Mouse (Mus musculus): ENCODE measurements at regions not wholly inside any gene's neighbourhood (a gene's known extent, or its start where the extent isn't known, plus 50 kb on each side); places are given as distances from the start of the nearest gene placed in this dataset.

- in situ Hi-C loops (cut with MboI, MseI): no loop called here
These were observed 169.1 kb upstream of the Samsn1 start for GRCm38 (mm10) chr16:76191135-76191534.

- in situ Hi-C loops (cut with MboI, MseI): no loop called here
These were observed 161.5 kb upstream of the Samsn1 start for GRCm38 (mm10) chr16:76183556-76183955.

DNA sequence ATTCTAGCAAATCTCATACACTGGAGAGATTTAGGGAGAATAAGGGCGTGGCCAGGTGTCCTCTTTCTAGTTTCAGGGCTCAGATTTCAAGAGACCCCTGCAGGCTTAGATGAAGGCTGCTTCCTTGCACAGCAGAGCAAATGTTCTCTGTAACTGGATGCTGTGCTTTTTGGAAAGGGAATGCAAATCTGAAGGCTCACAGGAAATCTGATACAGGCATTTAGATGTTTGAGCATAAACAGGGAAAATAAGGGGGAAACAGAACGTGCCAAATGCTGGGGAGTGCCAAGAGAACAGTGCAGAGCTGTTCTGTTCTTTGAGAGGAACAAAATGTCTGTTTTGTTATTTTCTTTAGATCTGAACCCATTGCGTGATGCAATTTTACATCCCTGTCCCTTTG, 161.0 kb upstream of the Samsn1 start:
- in situ Hi-C loops (cut with MboI, MseI): no loop called here

- in situ Hi-C loops (cut with MboI, MseI): no loop called here
These were observed 159.5 kb upstream of the Samsn1 start for GRCm38 (mm10) chr16:76181596-76181995.

GRCm38 (mm10) chr16:76167651-76168050, 145.6 kb upstream of the Samsn1 start:
- in situ Hi-C loops (cut with MboI, MseI): loop anchor here (10.0 kb wide), 1 partner anchor 737 kb away; no protein-coding TSS in a partner anchor

DNA sequence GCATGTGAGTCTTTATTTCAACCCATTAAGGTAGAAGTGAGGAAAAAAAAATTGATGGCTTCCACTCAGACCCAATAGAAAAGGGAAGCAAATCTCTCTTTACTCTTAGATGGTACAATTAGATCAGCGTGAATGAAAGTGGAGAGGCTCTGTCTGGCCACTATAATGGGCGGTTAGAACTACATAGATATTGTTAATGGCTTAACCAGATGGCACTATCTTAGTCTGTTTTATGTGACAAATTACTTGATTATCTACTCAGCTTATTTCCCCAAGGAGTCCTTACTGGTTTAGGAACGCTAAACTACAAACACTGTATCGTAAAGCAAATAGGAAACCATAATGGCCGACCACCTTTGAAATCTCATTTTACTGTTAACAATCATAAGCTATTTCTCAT, 138.8 kb upstream of the Samsn1 start:
- in situ Hi-C loops (cut with MboI, MseI): loop anchor here (10.0 kb wide), 1 partner anchor 744 kb away; no protein-coding TSS in a partner anchor

DNA sequence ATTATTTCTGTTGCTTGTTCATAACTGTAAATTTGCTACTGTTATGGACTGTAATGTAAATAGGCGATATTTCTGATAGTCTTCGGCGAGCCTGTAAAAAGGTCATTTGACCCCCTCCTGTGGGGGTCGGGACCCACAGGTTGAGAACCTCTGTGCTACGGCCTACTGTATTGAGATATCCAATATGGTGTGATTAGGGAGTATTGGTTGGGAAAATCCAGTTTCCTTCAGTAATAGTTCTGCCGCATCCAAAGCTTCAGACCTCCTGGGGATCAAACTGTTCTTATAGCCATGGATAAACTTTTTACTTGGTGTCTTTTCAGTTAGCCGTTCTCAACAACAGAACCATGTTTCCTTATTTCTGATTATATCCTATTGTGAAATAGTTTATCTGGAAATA, 136.5 kb upstream of the Samsn1 start:
- in situ Hi-C loops (cut with MboI, MseI): no loop called here

- in situ Hi-C loops (cut with MboI, MseI): no loop called here
These were observed 131.9 kb upstream of the Samsn1 start for GRCm38 (mm10) chr16:76153766-76154525.

DNA sequence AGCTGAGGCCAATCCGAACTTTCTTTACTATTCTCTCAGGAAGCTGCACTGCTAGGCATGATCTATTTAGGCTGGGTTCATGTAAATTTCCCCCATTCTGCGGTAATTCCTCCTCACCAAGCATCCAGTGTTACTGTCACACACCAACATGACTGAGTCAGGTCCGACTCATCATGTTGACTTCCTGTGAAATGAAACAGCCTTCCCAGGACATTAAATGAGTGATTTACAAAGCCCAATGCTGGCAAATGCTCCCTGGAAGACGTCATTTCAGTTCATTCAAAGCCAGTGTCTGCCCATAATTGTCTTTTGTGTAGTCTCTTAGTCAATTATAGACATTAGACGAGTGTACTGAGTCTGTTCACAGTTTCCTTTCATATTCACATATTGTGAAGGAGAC, 127.5 kb upstream of the Samsn1 start:
- in situ Hi-C loops (cut with MboI, MseI): no loop called here

DNA sequence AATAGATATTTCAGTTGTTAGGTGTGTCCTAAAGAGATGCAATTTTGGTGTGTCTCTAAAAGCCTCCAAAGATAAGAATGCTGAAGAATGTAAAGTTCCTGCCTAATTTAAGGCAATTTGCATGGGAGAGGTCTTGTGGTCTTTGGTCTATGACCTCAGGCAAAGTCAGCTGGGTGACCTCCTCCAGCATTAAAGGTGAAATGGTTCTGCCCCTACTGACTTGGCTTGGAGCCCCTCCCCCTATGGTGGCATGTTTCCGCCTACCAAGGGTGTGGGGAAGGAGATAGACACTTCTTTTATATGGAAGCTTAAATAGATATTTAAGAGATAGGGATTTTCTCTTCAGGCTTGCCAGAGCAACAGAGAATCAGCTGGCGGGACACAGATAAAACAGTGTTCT, 111.8 kb upstream of the Samsn1 start:
- in situ Hi-C loops (cut with MboI, MseI): no loop called here

DNA sequence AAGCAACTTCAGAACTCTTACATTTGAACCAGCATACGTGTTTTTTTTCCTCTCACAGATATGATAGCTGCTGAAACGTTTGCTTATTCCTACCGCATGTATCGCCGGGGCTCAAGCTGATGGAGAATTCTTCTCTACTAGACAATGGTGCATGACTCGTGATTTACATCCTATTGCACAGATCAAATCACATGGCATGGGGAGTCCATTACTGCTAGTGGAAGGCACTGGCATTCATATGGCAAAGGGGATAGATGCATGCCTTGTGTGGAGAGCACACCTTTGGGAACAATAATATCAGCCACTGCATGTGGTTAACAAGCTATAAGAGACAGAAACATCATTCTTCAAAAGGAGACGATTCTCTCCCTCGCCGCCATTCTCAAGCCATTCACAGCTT, 108.4 kb upstream of the Samsn1 start:
- in situ Hi-C loops (cut with MboI, MseI): no loop called here

DNA sequence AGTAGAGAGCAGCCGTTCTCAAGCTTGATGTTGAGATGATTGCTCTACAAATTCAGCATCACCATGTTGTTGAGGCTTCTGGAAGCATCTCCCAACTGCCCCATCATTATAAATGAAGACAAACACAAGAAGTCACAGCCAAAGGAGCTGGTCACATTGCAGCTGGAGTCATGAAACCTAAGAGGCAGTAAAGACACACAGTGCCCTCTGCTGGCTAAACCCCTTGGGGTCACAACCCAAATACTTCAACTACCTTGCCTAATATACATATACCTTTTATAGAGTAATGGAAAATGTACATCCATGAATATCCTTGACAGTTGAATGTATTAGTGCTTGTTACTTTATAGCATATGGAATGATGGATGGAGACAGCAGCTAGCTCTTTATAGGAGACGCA, 107.9 kb upstream of the Samsn1 start:
- in situ Hi-C loops (cut with MboI, MseI): loop anchor here (5.0 to 10.0 kb wide), 2 partner anchors 353 to 505 kb away; no protein-coding TSS in a partner anchor

DNA sequence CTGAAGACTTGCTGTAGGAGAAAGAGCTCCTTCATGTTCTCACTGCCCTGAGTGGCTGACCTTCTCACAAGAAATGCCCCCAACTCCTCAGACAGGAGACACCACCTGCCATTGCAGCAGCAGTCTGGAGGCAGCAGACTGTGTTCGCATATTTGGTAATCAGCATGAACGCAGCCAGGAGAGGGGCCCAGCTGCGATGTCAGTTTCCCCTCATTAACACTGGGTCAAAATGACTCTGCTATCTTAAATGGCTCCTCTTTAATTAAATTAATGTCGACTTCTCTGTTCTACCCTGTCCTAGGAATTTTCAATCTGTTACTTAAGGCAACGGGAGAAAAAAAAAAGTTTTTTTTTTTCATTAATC, 100.9 kb upstream of the Samsn1 start:
- in situ Hi-C loops (cut with MboI, MseI): loop anchor here (10.0 to 25.0 kb wide), 2 partner anchors 436 to 498 kb away; no protein-coding TSS in a partner anchor

DNA sequence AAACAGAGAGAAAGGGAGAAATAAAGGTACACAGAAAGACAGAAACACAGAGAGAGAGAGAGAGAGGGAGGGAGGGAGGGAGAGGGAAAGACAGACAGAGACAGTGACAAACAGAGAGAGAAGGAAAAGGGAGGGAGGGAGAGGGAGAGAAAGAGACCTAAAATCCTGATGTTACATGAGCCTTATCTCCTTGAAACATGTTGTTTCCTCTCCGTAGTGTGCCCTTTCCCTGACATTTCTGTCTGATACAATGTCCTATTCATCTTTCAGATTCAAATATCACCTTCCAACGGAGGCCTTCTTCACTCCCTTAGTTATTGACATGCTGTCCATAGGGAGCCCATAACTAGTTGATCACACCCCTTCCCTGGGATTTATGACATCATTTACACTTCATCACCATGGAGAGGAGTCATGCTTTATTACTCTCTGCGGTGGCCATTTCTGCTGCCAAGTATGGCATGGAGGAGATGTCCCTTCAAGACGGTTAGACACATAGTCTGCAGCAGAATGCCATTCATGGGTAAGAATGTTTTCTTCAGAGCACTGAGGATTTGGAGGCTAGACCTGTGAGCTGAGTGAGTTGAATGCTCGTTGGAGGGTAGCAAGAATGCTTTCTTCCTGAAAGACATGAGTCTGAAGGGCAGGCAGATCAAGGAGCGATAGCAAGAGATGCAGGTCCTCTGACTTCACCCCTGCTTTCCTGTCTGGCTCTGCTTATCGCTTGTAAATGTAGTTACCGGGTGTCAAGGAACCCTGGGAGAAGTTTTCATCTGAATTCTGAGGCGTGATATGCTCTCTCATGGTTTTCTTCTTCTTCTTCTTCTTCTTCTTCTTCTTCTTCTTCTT, 100.3 kb upstream of the Samsn1 start:
- in situ Hi-C loops (cut with MboI, MseI): loop anchor here (10.0 to 25.0 kb wide), 2 partner anchors 435 to 498 kb away; no protein-coding TSS in a partner anchor

- in situ Hi-C loops (cut with MboI, MseI): loop anchor here (10.0 to 25.0 kb wide), 2 partner anchors 433 to 496 kb away; no protein-coding TSS in a partner anchor
These were observed 98.6 kb upstream of the Samsn1 start for GRCm38 (mm10) chr16:76120712-76121111.

DNA sequence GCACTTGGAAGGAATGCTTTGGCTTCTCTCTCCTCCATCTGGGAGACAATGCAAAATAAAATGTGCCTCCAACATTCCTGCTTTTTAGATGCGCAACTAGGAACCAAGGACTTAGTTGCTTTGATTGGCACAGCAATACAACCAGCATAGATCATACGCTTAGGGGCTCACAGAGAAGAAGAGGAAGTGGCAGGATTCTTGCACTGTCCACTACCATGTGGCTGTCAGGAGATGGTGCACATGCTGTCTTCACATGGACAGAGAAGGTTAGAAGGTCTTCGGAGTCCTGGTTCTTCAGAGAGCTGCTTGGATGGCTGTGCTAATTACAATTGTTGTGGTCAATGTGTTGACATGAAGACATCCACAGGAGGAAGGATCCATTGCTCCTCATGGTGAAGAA, 88.3 kb upstream of the Samsn1 start:
- in situ Hi-C loops (cut with MboI, MseI): loop anchor here (25.0 kb wide), 1 partner anchor 423 kb away; no protein-coding TSS in a partner anchor

- in situ Hi-C loops (cut with MboI, MseI): loop anchor here (25.0 kb wide), 1 partner anchor 421 kb away; no protein-coding TSS in a partner anchor
These were observed 86.4 kb upstream of the Samsn1 start for GRCm38 (mm10) chr16:76108464-76108863.

DNA sequence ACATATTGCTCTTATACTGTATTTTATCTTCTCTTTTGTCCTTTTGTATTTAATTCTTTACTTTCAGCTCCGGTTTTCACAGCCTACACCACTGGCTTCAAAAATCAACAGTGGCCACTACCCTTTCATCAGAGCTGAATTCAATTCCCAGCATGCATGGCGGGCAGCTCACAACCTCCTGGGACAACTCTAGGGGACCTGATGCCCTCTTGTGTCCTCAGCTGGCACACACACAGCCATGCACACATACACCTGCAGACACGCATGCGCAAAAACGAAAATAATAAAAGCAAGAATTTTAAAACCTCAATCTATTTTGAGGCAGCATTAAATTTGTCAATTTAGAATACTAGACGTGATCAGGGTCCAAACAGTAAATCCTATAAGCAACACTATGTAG, 82.6 kb upstream of the Samsn1 start:
- in situ Hi-C loops (cut with MboI, MseI): loop anchor here (25.0 kb wide), 1 partner anchor 417 kb away; no protein-coding TSS in a partner anchor

GRCm38 (mm10) chr16:76101773-76102172, 79.7 kb upstream of the Samsn1 start:
- in situ Hi-C loops (cut with MboI, MseI): loop anchor here (25.0 kb wide), 1 partner anchor 414 kb away; no protein-coding TSS in a partner anchor

DNA sequence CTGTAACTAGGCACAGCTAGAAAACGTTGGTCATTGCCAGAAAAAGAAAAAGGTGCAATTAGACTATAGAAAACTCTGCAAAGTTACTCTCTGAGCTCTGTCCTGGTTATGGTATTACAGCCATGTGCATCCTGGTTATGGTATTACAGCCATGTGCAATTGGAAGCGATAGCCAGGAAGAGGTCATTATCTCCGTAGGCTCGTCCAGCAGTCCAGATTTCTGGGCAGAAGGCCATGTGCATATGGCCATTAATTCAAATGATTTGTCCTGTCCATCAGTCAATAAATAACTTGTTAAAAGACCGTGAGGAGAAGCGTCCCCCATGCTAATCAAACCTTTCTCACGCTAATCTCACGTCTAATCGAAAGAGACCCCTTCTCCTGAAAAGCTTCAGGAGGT, 75.7 kb upstream of the Samsn1 start:
- in situ Hi-C loops (cut with MboI, MseI): no loop called here

DNA sequence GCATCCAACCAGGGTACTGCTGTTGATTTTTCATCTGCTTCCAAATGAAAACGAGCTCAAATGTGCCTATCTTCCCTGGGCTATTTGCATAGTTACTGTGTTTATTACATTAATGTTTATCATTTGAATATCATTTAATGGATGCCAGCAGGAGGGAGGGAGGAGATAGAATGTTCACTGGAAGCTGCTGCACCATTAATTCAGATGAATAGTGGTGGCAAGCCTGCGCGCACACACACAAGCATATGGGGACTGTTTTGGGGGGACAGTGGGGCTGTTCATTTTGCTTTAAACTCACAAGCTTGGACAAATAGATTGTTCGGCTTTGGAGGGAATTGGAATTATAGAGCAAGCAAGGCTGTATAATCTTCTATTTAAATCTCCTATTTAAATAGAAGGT, 74.3 kb upstream of the Samsn1 start:
- in situ Hi-C loops (cut with MboI, MseI): no loop called here

DNA sequence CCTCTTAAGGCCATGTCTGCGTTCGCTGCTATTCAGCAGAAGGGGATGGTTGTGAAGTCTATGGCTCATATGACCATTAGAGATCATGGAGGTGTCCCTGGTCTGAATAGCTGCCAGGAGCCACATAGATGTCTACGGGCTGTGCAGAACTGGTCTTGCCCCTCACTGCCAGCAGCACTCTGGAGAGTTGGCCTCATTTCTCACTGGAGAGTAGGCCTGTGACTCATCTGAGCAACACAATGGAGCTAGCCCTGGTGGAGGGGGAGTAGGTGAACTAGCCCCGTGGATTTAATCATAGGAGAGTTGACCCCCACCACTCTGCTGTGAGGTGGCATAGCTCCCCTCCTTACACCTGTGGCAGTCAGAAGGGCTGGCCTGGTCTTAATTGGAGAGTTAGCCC, 63.3 kb upstream of the Samsn1 start:
- in situ Hi-C loops (cut with MboI, MseI): no loop called here
